Mouse (Mus musculus) hindbrain, embryonic 15.5 days (tissue): ENCODE results near the gene Mob3b. TPM values are rescaled to one million over a fixed set of nuclear protein-coding genes. Genes with fewer than 3 reads are reported as not detected.

Experiments
- ATAC-seq: fragments of 200-750 bp; cut with Nextera tagmentation; 2 replicates; pipeline ENCODE4 v1.8.0; 2017; ENCODE audit warnings: low read depth, moderate number of reproducible peaks, moderate TSS enrichment; ENCODE audit not compliant: low FRiP score
- H3K27ac ChIP-seq: fragments of 300-500 bp; sonication (generic); replicated peaks from 2 replicates; pipeline ENCODE4 v1.5.1; 2015; ENCODE audit warnings: mild to moderate bottlenecking, inconsistent platforms
- H3K27me3 ChIP-seq: fragments of 300-500 bp; sonication (generic); 2 replicates; pipeline ENCODE4 v1.6.1; 2015; ENCODE audit warnings: control low read depth, inconsistent platforms
- H3K36me3 ChIP-seq: fragments of 300-500 bp; sonication (generic); 2 replicates; pipeline ENCODE4 v1.6.1; 2015; ENCODE audit warnings: control low read depth, inconsistent platforms
- H3K4me1 ChIP-seq: fragments of 300-500 bp; sonication (generic); replicated peaks from 2 replicates; pipeline ENCODE4 v1.6.1; 2015; ENCODE audit warnings: control low read depth, inconsistent platforms
- H3K4me2 ChIP-seq: fragments of 300-500 bp; sonication (generic); 2 replicates; pipeline ENCODE4 v1.6.1; 2015; ENCODE audit warnings: moderate library complexity, mild to moderate bottlenecking, inconsistent platforms
- H3K4me3 ChIP-seq: fragments of 300-500 bp; sonication (generic); 2 replicates; pipeline ENCODE4 v1.5.1; 2015; ENCODE audit warnings: mild to moderate bottlenecking, inconsistent platforms
- H3K9ac ChIP-seq: fragments of 300-500 bp; sonication (generic); 2 replicates; pipeline ENCODE4 v1.6.1; 2015; ENCODE audit warnings: inconsistent platforms
- H3K9me3 ChIP-seq: fragments of 300-500 bp; sonication (generic); 2 replicates; pipeline ENCODE4 v1.6.1; 2016; ENCODE audit warnings: control low read depth, inconsistent platforms
- WGBS: fragments of 180-500 bp; shearing (Covaris S2); methylation state at CpG from one replicate; pipeline ENCODE4 v1.1.7; 2015; 5-methylcytosine and 5-hydroxymethylcytosine counted together
- polyA plus RNA-seq: library from polyadenylated mRNA; unstranded; fragments of >200 nt; fragmentation: Nextera tagmentation; extraction: Ambion mirVana; gene quantifications from 2 replicates; pipeline ENCODE4 v1.2.1, GENCODE M21; 2015

The Mob3b gene
- 3.9 and 7.1 TPM in 2 replicates for polyA plus RNA-seq

- Histone ChIP-seq H3K4me3 (peak within 1 kb of the TSS; percentile 53), H3K27me3 (peaks cover 12% of the 10 kb centered on the region; the same call in 1 of the 2 replicates), H3K36me3 (no peaks in the 10 kb centered on the region), H3K27ac (peak within 1 kb of the TSS; percentile 61), H3K9me3 (no peaks in the 10 kb centered on the region), H3K4me2 (peak within 1 kb of the TSS; percentile 95), H3K4me1 (peaks cover 24% of the 10 kb centered on the region), H3K9ac (peak within 1 kb of the TSS; percentile 60)
- ATAC-seq: peak; percentile 85
- WGBS: under 1% methylated on average over 50 of the region's 50 CpGs
Measured at GRCm38 (mm10) chr4:35156751-35157611, at the start of gene Mob3b. TSS of gene Mob3b (minus strand) at chr4:35157484.

- Histone ChIP-seq H3K9me3 (no peaks in the 10 kb centered on the region), H3K4me1 (no peaks in the 10 kb centered on the region), H3K27ac (no peak overlapping the region), H3K36me3 (peaks cover 30% of the 10 kb centered on the region), H3K9ac (no peak overlapping the region), H3K27me3 (no peaks in the 10 kb centered on the region), H3K4me3 (no peak overlapping the region), H3K4me2 (no peak overlapping the region)
- ATAC-seq: no peak
- 73% methylated on average over 7 of the region's 7 CpGs for WGBS
Measured at GRCm38 (mm10) chr4:35204659-35205058, 47.4 kb upstream of the Mob3b start.

- H3K4me3 ChIP-seq: no peak overlapping the region
- H3K27ac ChIP-seq: no peak overlapping the region
- peaks cover 27% of the 10 kb centered on the region for H3K36me3 ChIP-seq
- WGBS: 94% methylated on average over 2 of the region's 2 CpGs
- H3K4me1 ChIP-seq: no peaks in the 10 kb centered on the region
- H3K9ac ChIP-seq: no peak overlapping the region
- H3K4me2 ChIP-seq: no peak overlapping the region
- no peak for ATAC-seq
- no peaks in the 10 kb centered on the region for H3K27me3 ChIP-seq
- no peaks in the 10 kb centered on the region for H3K9me3 ChIP-seq
Measured at GRCm38 (mm10) chr4:35203724-35204123, 46.4 kb upstream of the Mob3b start.

GRCm38 (mm10) chr4:35201700-35202099 lies 44.4 kb upstream of the Mob3b start:
- Histone ChIP-seq H3K27ac (no peak overlapping the region), H3K9me3 (no peaks in the 10 kb centered on the region), H3K4me1 (no peaks in the 10 kb centered on the region), H3K4me3 (no peak overlapping the region), H3K27me3 (no peaks in the 10 kb centered on the region), H3K36me3 (peaks cover 33% of the 10 kb centered on the region), H3K4me2 (no peak overlapping the region), H3K9ac (no peak overlapping the region)
- ATAC-seq: no peak
- WGBS: 94% methylated on average over 5 of the region's 5 CpGs

GRCm38 (mm10) chr4:35192725-35193124 lies 35.4 kb upstream of the Mob3b start:
- Histone ChIP-seq H3K27me3 (no peaks in the 10 kb centered on the region), H3K9me3 (no peaks in the 10 kb centered on the region), H3K36me3 (peaks cover 18% of the 10 kb centered on the region), H3K9ac (no peak overlapping the region), H3K27ac (no peak overlapping the region), H3K4me3 (no peak overlapping the region), H3K4me2 (no peak overlapping the region), H3K4me1 (no peaks in the 10 kb centered on the region)
- 39% methylated on average over 7 of the region's 7 CpGs for WGBS
- peak; percentile 59 for ATAC-seq

GRCm38 (mm10) chr4:35189794-35190193 lies 32.5 kb upstream of the Mob3b start:
- H3K27ac ChIP-seq: no peak overlapping the region
- H3K9me3 ChIP-seq: no peaks in the 10 kb centered on the region
- H3K4me1 ChIP-seq: no peaks in the 10 kb centered on the region
- no peak overlapping the region for H3K9ac ChIP-seq
- peaks cover 5% of the 10 kb centered on the region for H3K36me3 ChIP-seq
- WGBS: 70% methylated on average over 5 of the region's 5 CpGs
- no peaks in the 10 kb centered on the region for H3K27me3 ChIP-seq
- ATAC-seq: no peak
- H3K4me3 ChIP-seq: no peak overlapping the region
- no peak overlapping the region for H3K4me2 ChIP-seq

GRCm38 (mm10) chr4:35187617-35188326 lies 30.5 kb upstream of the Mob3b start:
- 92% methylated on average over 8 of the region's 8 CpGs for WGBS
- Histone ChIP-seq H3K9ac (no peak overlapping the region), H3K27ac (no peak overlapping the region), H3K27me3 (no peaks in the 10 kb centered on the region), H3K36me3 (no peaks in the 10 kb centered on the region; the same call in 1 of the 2 replicates), H3K4me2 (no peak overlapping the region), H3K9me3 (no peaks in the 10 kb centered on the region), H3K4me3 (no peak overlapping the region), H3K4me1 (no peaks in the 10 kb centered on the region)
- no peak for ATAC-seq

- no peaks in the 10 kb centered on the region for H3K36me3 ChIP-seq
- WGBS: 65% methylated on average over 12 of the region's 12 CpGs
- no peaks in the 10 kb centered on the region for H3K4me1 ChIP-seq
- H3K27ac ChIP-seq: no peak overlapping the region
- no peak for ATAC-seq
- H3K4me3 ChIP-seq: no peak overlapping the region
- H3K27me3 ChIP-seq: no peaks in the 10 kb centered on the region
- H3K4me2 ChIP-seq: no peak overlapping the region
- H3K9me3 ChIP-seq: no peaks in the 10 kb centered on the region
- H3K9ac ChIP-seq: no peak overlapping the region
Measured at GRCm38 (mm10) chr4:35177926-35178645, 20.8 kb upstream of the Mob3b start.

GRCm38 (mm10) chr4:35175566-35175965 lies 18.3 kb upstream of the Mob3b start:
- no peaks in the 10 kb centered on the region for H3K4me1 ChIP-seq
- H3K4me2 ChIP-seq: no peak overlapping the region
- no peak for ATAC-seq
- H3K36me3 ChIP-seq: no peaks in the 10 kb centered on the region
- no peak overlapping the region for H3K27ac ChIP-seq
- H3K9me3 ChIP-seq: no peaks in the 10 kb centered on the region
- WGBS: 94% methylated on average over 2 of the region's 2 CpGs
- no peak overlapping the region for H3K9ac ChIP-seq
- no peaks in the 10 kb centered on the region for H3K27me3 ChIP-seq
- no peak overlapping the region for H3K4me3 ChIP-seq

GRCm38 (mm10) chr4:35173551-35173950 lies 16.3 kb upstream of the Mob3b start:
- no peaks in the 10 kb centered on the region for H3K4me1 ChIP-seq
- H3K9me3 ChIP-seq: no peaks in the 10 kb centered on the region
- no peak overlapping the region for H3K27ac ChIP-seq
- no peak overlapping the region for H3K9ac ChIP-seq
- H3K27me3 ChIP-seq: no peaks in the 10 kb centered on the region
- 88% methylated on average over 1 of the region's 1 CpGs for WGBS
- no peak overlapping the region for H3K4me2 ChIP-seq
- no peak for ATAC-seq
- H3K36me3 ChIP-seq: no peaks in the 10 kb centered on the region
- no peak overlapping the region for H3K4me3 ChIP-seq

- Histone ChIP-seq H3K9me3 (no peaks in the 10 kb centered on the region), H3K4me3 (no peak overlapping the region), H3K4me2 (no peak overlapping the region), H3K9ac (no peak overlapping the region), H3K27ac (no peak overlapping the region), H3K27me3 (no peaks in the 10 kb centered on the region), H3K36me3 (no peaks in the 10 kb centered on the region), H3K4me1 (no peaks in the 10 kb centered on the region)
- ATAC-seq: no peak
- WGBS: 94% methylated on average over 2 of the region's 2 CpGs
Measured at GRCm38 (mm10) chr4:35172471-35172870, 15.2 kb upstream of the Mob3b start.
